Mouse (Mus musculus) kidney, adult 10 weeks (tissue): ENCODE results near the gene Acadsb. TPM values are rescaled to one million over a fixed set of nuclear protein-coding genes. Genes with fewer than 3 reads are reported as not detected.

Source experiments
- polyA plus RNA-seq: library from polyadenylated mRNA; stranded (reverse); fragments of 350-450 nt; fragmentation: Illumina TruSeq; extraction: RNeasy Lipid Tissue Mini Kit (QIAGEN cat#74804); gene quantifications from one replicate; pipeline ENCODE4 v1.2.3, GENCODE M21; 2014; ENCODE audit warnings: low read depth, low replicate concordance

Acadsb gene
- 659 TPM for polyA plus RNA-seq

DNA sequence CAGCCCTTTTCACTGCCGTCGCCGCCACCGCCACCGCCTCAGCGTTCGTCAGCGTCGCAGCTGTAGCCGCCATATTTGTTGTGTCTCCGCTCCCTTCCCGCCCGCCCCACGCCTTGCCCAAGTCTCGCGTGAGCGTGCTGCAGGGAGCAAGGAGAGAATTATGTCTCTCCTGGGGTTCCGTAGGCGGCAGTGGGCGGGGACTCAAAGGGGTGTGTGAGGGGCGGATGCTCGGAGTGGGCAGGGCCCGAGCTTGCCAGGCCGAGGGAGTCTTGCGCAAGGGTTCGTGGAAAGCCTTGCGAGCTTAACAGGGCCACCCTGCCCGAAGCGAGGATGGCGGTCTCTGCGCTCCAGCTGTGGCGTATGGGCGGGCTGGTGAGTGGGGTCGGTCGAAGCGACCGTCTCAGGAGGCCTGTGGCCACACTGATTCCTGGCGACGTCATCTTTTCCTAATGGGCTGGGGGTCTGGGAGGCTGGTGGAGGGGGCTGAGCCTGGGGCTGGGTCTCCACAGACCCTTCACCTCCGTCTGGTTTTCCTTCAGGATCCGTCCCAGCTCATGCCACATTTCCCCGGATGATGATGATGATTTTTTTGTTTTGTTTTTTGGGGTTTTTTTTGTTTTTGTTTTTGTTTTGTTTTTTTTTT is at the start of gene Acadsb, which contains the start of gene Ikzf5:
Gene Acadsb (plus strand): TSS at position 186 of the 643 bp plus-strand sequence.
Gene Ikzf5 (minus strand): TSS at position 106 of the 643 bp plus-strand sequence.

DNA sequence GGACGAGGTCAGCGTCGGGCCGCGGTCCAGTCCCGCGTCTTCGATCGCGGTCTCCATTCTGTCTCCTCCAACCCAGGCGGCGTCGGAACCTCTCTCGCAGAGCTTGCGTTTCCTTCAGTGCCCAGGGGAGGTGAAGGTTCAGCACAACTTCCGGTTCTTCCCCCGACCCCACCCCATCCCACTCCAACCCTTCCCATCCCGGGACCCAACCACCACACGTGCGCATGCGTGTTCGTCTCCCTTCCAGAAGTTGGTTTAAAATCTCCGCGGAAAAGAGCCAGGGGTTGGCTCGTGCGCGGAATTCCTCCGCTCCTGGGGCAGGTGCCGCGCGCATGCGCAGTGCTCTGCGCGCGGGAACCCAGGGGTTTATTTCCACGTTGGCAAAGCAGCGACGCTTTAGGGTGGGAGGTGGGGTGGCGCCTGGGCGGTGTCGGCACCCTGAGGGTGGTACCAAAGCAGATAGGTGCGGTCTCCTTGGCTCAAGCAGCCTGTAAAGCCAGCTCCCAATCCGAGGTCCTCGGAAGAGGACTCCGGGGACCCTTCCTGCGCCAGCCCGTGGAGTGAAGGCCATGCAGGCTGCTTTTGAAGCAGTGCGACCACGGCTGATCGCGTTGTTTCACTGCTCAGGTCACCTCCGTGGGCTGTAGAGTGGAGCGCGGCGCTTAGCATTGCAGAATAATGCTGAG is 47.6 kb upstream of the Acadsb start, which contains the start of gene 2310057M21Rik:
Gene 2310057M21Rik (minus strand): TSS at position 145 of the 686 bp plus-strand sequence.

DNA sequence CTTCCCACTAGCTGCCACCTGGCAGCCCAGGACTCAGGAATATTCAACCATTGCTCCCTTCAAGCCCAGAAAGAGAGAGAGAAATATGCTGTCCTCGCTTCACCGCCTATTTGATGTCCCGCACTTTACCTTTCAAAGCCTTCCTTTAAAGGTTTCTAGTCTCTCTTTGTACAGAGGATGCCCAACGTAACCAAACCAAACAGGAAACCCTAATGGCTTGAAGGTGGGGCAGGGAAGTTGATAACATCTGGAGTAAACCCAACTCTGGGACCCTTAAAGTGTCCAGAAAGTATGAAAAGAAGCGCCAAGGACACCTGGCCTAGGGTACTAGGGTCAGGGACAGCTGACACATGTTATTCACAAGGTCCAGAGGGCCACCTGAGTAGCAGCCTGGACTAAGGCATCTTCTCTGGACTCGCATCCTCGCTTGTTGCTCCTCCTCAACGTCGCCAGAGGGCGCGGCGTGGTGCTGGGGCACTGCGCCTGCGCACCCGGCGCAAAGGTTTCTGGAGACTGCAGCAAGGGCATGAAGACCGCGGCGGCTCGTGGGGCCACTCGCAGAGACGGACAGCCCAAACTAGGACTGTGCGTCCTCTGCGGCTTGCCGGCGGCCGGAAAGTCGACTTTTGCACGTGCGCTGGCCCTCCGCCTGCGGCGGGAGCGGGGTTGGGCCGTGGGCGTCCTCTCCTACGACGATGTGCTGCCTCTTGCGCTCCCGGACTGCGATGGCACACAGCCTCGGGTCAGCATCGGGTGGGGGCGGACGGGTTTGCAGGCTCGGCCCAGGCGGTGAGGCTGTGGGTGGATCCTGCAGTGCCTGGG is 39.5 kb upstream of the Acadsb start, which contains the start of gene Pstk:
Gene Pstk (plus strand): TSS at position 494 of the 822 bp plus-strand sequence.

Other genes with a start within 250 kb of the Acadsb start
- gene 5430419D17Rik, start 236.2 kb upstream of the Acadsb start, polyA plus RNA-seq = not detected
- 0.57 TPM for gene Cuzd1, start 88.3 kb upstream of the Acadsb start, polyA plus RNA-seq
- gene Fam24b, start 81.1 kb upstream of the Acadsb start, polyA plus RNA-seq = not detected
- not detected for gene Fam24a, start 76.7 kb upstream of the Acadsb start, polyA plus RNA-seq
- 3.6 TPM for gene 2310057M21Rik, start 47.8 kb upstream of the Acadsb start, polyA plus RNA-seq
- gene Pstk, start 39.5 kb upstream of the Acadsb start, polyA plus RNA-seq = 44.8 TPM
- 23.4 TPM for gene Ikzf5, start 80 bp upstream of the Acadsb start, polyA plus RNA-seq
- not detected for gene Hmx3, start 132.3 kb downstream of the Acadsb start, polyA plus RNA-seq
- gene Hmx2, start 138.2 kb downstream of the Acadsb start, polyA plus RNA-seq = 3.8 TPM
- 17.3 TPM for gene Bub3, start 149.6 kb downstream of the Acadsb start, polyA plus RNA-seq